Mouse (Mus musculus): ENCODE data around the gene Prss46.

GRCm38 (mm10) chr9:110902271-110902670 is 58.0 kb downstream of the Prss46 start:
- no peak for TF ChIP-seq CTCF (IDR thresholded peaks at IDR 0.05; ENCODE audit: borderline replicate concordance, extremely low read depth, insufficient read depth, insufficient read length)
- TF ChIP-seq POLR2A (IDR thresholded peaks at IDR 0.05; ENCODE audit: borderline replicate concordance, extremely low read depth, insufficient read depth, insufficient read length, poor library complexity, severe bottlenecking), result no peak

All from brain, embryonic 14.5 days (tissue).